Comparison of ENCODE assay signal across 16 mouse cellular contexts in genomic region chr1:25063964-25064363, GRCm38 (mm10).
A peak's percentile ranks its signal among the peaks of the same experiment; 100 is the strongest.
DNase-seq lines count a peak whose midpoint lies in the region; ATAC-seq and TF ChIP-seq lines count a peak whose summit lies in the region.
"Had no signal": no experiment of that assay in that cellular context is flagged by ENCODE, and none has a peak within 500 bp of the region (broad histone marks: within the 10 kb centered on the region; RNA-seq: fewer than 3 reads in every experiment).

No protein-coding gene starts in this region.

- no peak for TF ChIP-seq EP300 in ES-Bruce4 (IDR thresholded peaks at IDR 0.05; ENCODE audit: insufficient read depth, low read depth, low read length)

- H3K27ac ChIP-seq in intestine, embryonic 14.5 days (ENCODE audit: low read depth): no peak overlapping the region
- no peak overlapping the region for H3K27ac ChIP-seq in intestine, postnatal 0 days (ENCODE audit: low read depth, low read length)
- no peak overlapping the region for H3K27ac ChIP-seq in ES-Bruce4 (ENCODE audit: insufficient read depth, low read length)
- H3K27ac ChIP-seq in intestine, embryonic 15.5 days: no peak overlapping the region
- no peak overlapping the region for H3K27ac ChIP-seq in thymus, adult 2 months (ENCODE audit: control insufficient read depth, insufficient read depth, low read length)
- H3K27ac ChIP-seq: forebrain, embryonic 15.5 days; hindbrain, embryonic 12.5 days; macrophage; neural tube, embryonic 12.5 days had no signal

- ATAC-seq in intestine, embryonic 14.5 days (replicated peaks; ENCODE audit: low FRiP score, low TSS enrichment, low read depth): peak; percentile 74; the same call in 1 of the 2 replicates
- no peak for ATAC-seq in intestine, postnatal 0 days
- ATAC-seq in intestine, embryonic 15.5 days: peak; percentile 89
- ATAC-seq: activated CD4-positive, CD25-positive, alpha-beta regulatory T cell, adult 4 months; forebrain, embryonic 15.5 days; midbrain, embryonic 16.5 days had no signal

- TF ChIP-seq CTCF in intestine, postnatal 0 days (IDR thresholded peaks at IDR 0.05; ENCODE audit: low read depth): no peak
- no peak for TF ChIP-seq CTCF in ES-Bruce4 (IDR thresholded peaks at IDR 0.05; ENCODE audit: low read depth, low read length)
- TF ChIP-seq CTCF in thymus, adult 2 months (IDR thresholded peaks at IDR 0.05; ENCODE audit: borderline replicate concordance, control insufficient read depth, extremely low read depth, insufficient read depth, low read length, poor library complexity): no peak

- peak overlapping the region; percentile 12; the same call in 1 of the 2 replicates for H3K4me2 ChIP-seq in intestine, embryonic 14.5 days (ENCODE audit: low read length)
- H3K4me2 ChIP-seq in intestine, postnatal 0 days (replicated peaks; ENCODE audit: low read depth): no peak overlapping the region
- peak overlapping the region; percentile 28 for H3K4me2 ChIP-seq in intestine, embryonic 15.5 days (replicated peaks)
- H3K4me2 ChIP-seq: forebrain, embryonic 15.5 days; hindbrain, embryonic 12.5 days; neural tube, embryonic 12.5 days had no signal

- no peak for TF ChIP-seq POLR2A in ES-Bruce4 (IDR thresholded peaks at IDR 0.05; ENCODE audit: insufficient read depth, low read length)
- TF ChIP-seq POLR2A in thymus, adult 2 months (IDR thresholded peaks at IDR 0.05; ENCODE audit: control insufficient read depth, extremely low read depth, insufficient read depth, low read length, poor library complexity): no peak

- no peaks in the 10 kb centered on the region for H3K36me3 ChIP-seq in intestine, embryonic 14.5 days (ENCODE audit: control insufficient read depth, insufficient read depth, low read length)
- no peaks in the 10 kb centered on the region for H3K36me3 ChIP-seq in intestine, postnatal 0 days (ENCODE audit: control insufficient read depth, insufficient read depth)
- H3K36me3 ChIP-seq in ES-Bruce4 (ENCODE audit: control insufficient read depth, insufficient read depth, low read length, poor library complexity, severe bottlenecking): no peaks in the 10 kb centered on the region
- H3K36me3 ChIP-seq in intestine, embryonic 15.5 days: no peaks in the 10 kb centered on the region
- H3K36me3 ChIP-seq in thymus, adult 2 months (ENCODE audit: control insufficient read depth, insufficient read depth, low read length): no peaks in the 10 kb centered on the region
- H3K36me3 ChIP-seq: hindbrain, embryonic 12.5 days; neural tube, embryonic 12.5 days had no signal

- H3K9ac ChIP-seq in intestine, embryonic 14.5 days (ENCODE audit: low read length): no peak overlapping the region
- H3K9ac ChIP-seq in intestine, postnatal 0 days (ENCODE audit: low read depth, low read length): no peak overlapping the region
- H3K9ac ChIP-seq in ES-Bruce4 (ENCODE audit: low read depth, poor library complexity, severe bottlenecking): no peak overlapping the region
- no peak overlapping the region for H3K9ac ChIP-seq in intestine, embryonic 15.5 days
- H3K9ac ChIP-seq: forebrain, embryonic 15.5 days; hindbrain, embryonic 12.5 days; neural tube, embryonic 12.5 days had no signal

- no peaks in the 10 kb centered on the region for H3K27me3 ChIP-seq in intestine, embryonic 14.5 days (replicated peaks; ENCODE audit: control insufficient read depth, insufficient read depth, low read length)
- H3K27me3 ChIP-seq in intestine, postnatal 0 days (replicated peaks; ENCODE audit: control insufficient read depth, insufficient read depth, low read length): no peaks in the 10 kb centered on the region
- no peaks in the 10 kb centered on the region for H3K27me3 ChIP-seq in ES-Bruce4 (ENCODE audit: control insufficient read depth, insufficient read depth, low read length, poor library complexity, severe bottlenecking)
- no peaks in the 10 kb centered on the region for H3K27me3 ChIP-seq in intestine, embryonic 15.5 days (replicated peaks)
- H3K27me3 ChIP-seq in thymus, adult 2 months (ENCODE audit: control insufficient read depth, insufficient read depth, low read length): no peaks in the 10 kb centered on the region
- H3K27me3 ChIP-seq: forebrain, embryonic 15.5 days; hindbrain, embryonic 12.5 days; neural tube, embryonic 12.5 days had no signal

- WGBS in intestine, embryonic 14.5 days: 16% methylated on average over 6 of the region's 6 CpGs
- 12% methylated on average over 6 of the region's 6 CpGs for WGBS in intestine, postnatal 0 days
- 26% methylated on average over 6 of the region's 6 CpGs for WGBS in intestine, embryonic 15.5 days
- WGBS in thymus, adult 2 months: 35% methylated on average over 6 of the region's 6 CpGs

- no peaks in the 10 kb centered on the region for H3K9me3 ChIP-seq in intestine, embryonic 14.5 days (ENCODE audit: control insufficient read depth, low read length)
- H3K9me3 ChIP-seq in intestine, postnatal 0 days (ENCODE audit: control insufficient read depth): no peaks in the 10 kb centered on the region
- no peaks in the 10 kb centered on the region for H3K9me3 ChIP-seq in ES-Bruce4 (replicated peaks; ENCODE audit: control insufficient read depth, insufficient read depth, low read length, poor library complexity, severe bottlenecking)
- no peaks in the 10 kb centered on the region for H3K9me3 ChIP-seq in intestine, embryonic 15.5 days
- H3K9me3 ChIP-seq: forebrain, embryonic 15.5 days; hindbrain, embryonic 12.5 days; neural tube, embryonic 12.5 days had no signal

- H3K4me1 ChIP-seq in intestine, embryonic 14.5 days (replicated peaks; ENCODE audit: control insufficient read depth, insufficient read depth, low read length): no peaks in the 10 kb centered on the region
- no peaks in the 10 kb centered on the region for H3K4me1 ChIP-seq in intestine, postnatal 0 days (replicated peaks; ENCODE audit: control insufficient read depth, insufficient read depth, low read length)
- H3K4me1 ChIP-seq in ES-Bruce4 (ENCODE audit: control insufficient read depth, insufficient read depth, low read length): no peaks in the 10 kb centered on the region
- no peaks in the 10 kb centered on the region for H3K4me1 ChIP-seq in intestine, embryonic 15.5 days (replicated peaks)
- H3K4me1 ChIP-seq in thymus, adult 2 months (replicated peaks; ENCODE audit: control insufficient read depth, insufficient read depth, low read length): no peaks in the 10 kb centered on the region
- H3K4me1 ChIP-seq: forebrain, embryonic 15.5 days; hindbrain, embryonic 12.5 days; neural tube, embryonic 12.5 days had no signal

- DNase-seq in intestine, embryonic 14.5 days (ENCODE audit: low spot score): no peak
- peak; percentile 14 for DNase-seq in lung, postnatal 10 days
- DNase-seq in left cerebral cortex, postnatal 4 days: no peak
- no peak for DNase-seq in right cerebral cortex, adult 18-20 months
- no peak for DNase-seq in thymus, adult 2 months
- DNase-seq: cerebellum, postnatal 25 days; kidney, adult 9 months had no signal

- intact Hi-C loops in left cerebral cortex, postnatal 4 days (cut with DNase I): no loop called here

- no peak overlapping the region for H3K4me3 ChIP-seq in intestine, embryonic 14.5 days (ENCODE audit: low read depth, low read length)
- H3K4me3 ChIP-seq in intestine, postnatal 0 days (ENCODE audit: low read depth, low read length): no peak overlapping the region
- peak overlapping the region; percentile 18 for H3K4me3 ChIP-seq in ES-Bruce4 (ENCODE audit: low read depth, low read length)
- H3K4me3 ChIP-seq in intestine, embryonic 15.5 days (replicated peaks): no peak overlapping the region
- no peak overlapping the region for H3K4me3 ChIP-seq in thymus, adult 2 months (ENCODE audit: control insufficient read depth, insufficient read depth, low read length)
- H3K4me3 ChIP-seq: forebrain, embryonic 15.5 days; hindbrain, embryonic 12.5 days; neural tube, embryonic 12.5 days had no signal
